Mouse (Mus musculus) kidney, adult 8-10 months (tissue): ENCODE data around the gene Sowahd.

ENCODE experiments used
- DNase-seq, 2 experiments: peaks; one replicate each; pipeline ENCODE4 v3.0.0; 2022

The Sowahd gene

GRCm38 (mm10) chrX:37095106-37095768, 46.6 kb downstream of the Sowahd start:
- no peak for DNase-seq

- no peak for DNase-seq
These were observed 50.0 kb downstream of the Sowahd start for GRCm38 (mm10) chrX:37098681-37099080.
